Mouse (Mus musculus) kidney, adult 8-10 months (tissue): ENCODE results near the gene D930007J09Rik.

Source experiments
- DNase-seq, 2 experiments: peaks; one replicate each; pipeline ENCODE4 v3.0.0; 2022

Gene D930007J09Rik

GRCm38 (mm10) chr13:32819241-32819640 lies 16.6 kb upstream of the D930007J09Rik start:
- no peak for DNase-seq

- no peak for DNase-seq
Observed at GRCm38 (mm10) chr13:32807624-32808023, 5.0 kb upstream of the D930007J09Rik start.

GRCm38 (mm10) chr13:32806820-32807219 lies 4.2 kb upstream of the D930007J09Rik start:
- DNase-seq = no peak

- no peak for DNase-seq
Observed at GRCm38 (mm10) chr13:32803701-32804345, 1.2 kb upstream of the D930007J09Rik start.

- DNase-seq = peak; percentile 99
Observed at GRCm38 (mm10) chr13:32801693-32802221, 892 bp downstream of the D930007J09Rik start, which contains the start of gene Wrnip1. Gene Wrnip1 (plus strand): TSS chr13:32802038.

GRCm38 (mm10) chr13:32800859-32801258 lies 1.8 kb downstream of the D930007J09Rik start:
- DNase-seq = peak in 1 of 2 experiments; percentile 28

- no peak for DNase-seq
Observed at GRCm38 (mm10) chr13:32799131-32799530, 3.5 kb downstream of the D930007J09Rik start.

GRCm38 (mm10) chr13:32797085-32797484 lies 5.6 kb downstream of the D930007J09Rik start:
- no peak for DNase-seq

GRCm38 (mm10) chr13:32795166-32795565 lies 7.5 kb downstream of the D930007J09Rik start:
- DNase-seq = peak; percentile 64 to 65

- peak; percentile 87 to 93 for DNase-seq
Observed at GRCm38 (mm10) chr13:32794619-32795018, 8.0 kb downstream of the D930007J09Rik start.

- no peak for DNase-seq
Observed at GRCm38 (mm10) chr13:32789781-32790180, 12.9 kb downstream of the D930007J09Rik start.

GRCm38 (mm10) chr13:32787584-32787983 lies 15.1 kb downstream of the D930007J09Rik start:
- no peak for DNase-seq

GRCm38 (mm10) chr13:32783816-32784215 lies 18.8 kb downstream of the D930007J09Rik start, which contains the start of gene Mylk4:
Gene Mylk4 (minus strand): TSS chr13:32783954.
- DNase-seq = no peak

GRCm38 (mm10) chr13:32783055-32783454 lies 19.6 kb downstream of the D930007J09Rik start:
- no peak for DNase-seq

- DNase-seq = no peak
Observed at GRCm38 (mm10) chr13:32778861-32779260, 23.8 kb downstream of the D930007J09Rik start.

GRCm38 (mm10) chr13:32776350-32776749 lies 26.3 kb downstream of the D930007J09Rik start:
- DNase-seq = no peak

- DNase-seq = no peak
Observed at GRCm38 (mm10) chr13:32775889-32776288, 26.8 kb downstream of the D930007J09Rik start.

GRCm38 (mm10) chr13:32769960-32770359 lies 32.7 kb downstream of the D930007J09Rik start:
- DNase-seq = peak in 1 of 2 experiments; percentile 18

- DNase-seq = peak; percentile 40 to 48
Observed at GRCm38 (mm10) chr13:32768104-32768503, 34.5 kb downstream of the D930007J09Rik start.

GRCm38 (mm10) chr13:32764448-32764847 lies 38.2 kb downstream of the D930007J09Rik start:
- no peak for DNase-seq

- DNase-seq = no peak
Observed at GRCm38 (mm10) chr13:32763141-32763540, 39.5 kb downstream of the D930007J09Rik start.

- DNase-seq = no peak
Observed at GRCm38 (mm10) chr13:32760795-32761194, 41.9 kb downstream of the D930007J09Rik start.

GRCm38 (mm10) chr13:32759036-32759435 lies 43.6 kb downstream of the D930007J09Rik start:
- no peak for DNase-seq
